Mouse (Mus musculus) E14TG2a.4 (cell line): ENCODE results near the gene Serpina3n.

ENCODE experiments used
- CTCF ChIP-seq: conservative IDR thresholded peaks from 2 replicates; pipeline ENCODE4 v1.5.1; 2014; ENCODE audit warnings: low read length
- NANOG ChIP-seq: IDR thresholded peaks from 2 replicates; pipeline ENCODE4 v1.6.1; 2014; ENCODE audit warnings: borderline replicate concordance, low read length, mixed read lengths
- POU5F1 ChIP-seq: IDR thresholded peaks from 2 replicates; pipeline ENCODE4 v1.6.1; 2014; ENCODE audit warnings: low read length, borderline replicate concordance

DNA sequence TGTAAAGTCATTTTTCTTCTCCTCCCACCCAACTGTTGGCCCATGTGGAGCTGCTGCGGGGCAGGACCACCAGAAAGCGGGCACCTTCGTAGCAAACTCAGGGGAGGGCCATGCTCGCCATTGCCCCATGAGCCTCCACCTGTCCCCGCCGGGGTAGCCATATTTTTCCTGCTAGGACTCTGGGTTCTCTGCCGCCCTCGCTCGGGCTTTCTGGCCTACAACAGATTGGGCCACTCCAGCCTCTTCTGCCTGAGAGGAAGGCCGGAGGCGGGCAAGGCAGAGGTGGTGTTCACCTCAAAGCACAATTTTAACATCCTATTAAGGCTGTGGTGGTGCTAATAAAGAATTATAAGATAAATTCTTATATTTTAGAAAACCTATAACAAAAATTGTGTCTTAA lies 26.7 kb upstream of the Serpina3n start:
- TF ChIP-seq CTCF: no peak
- no peak for TF ChIP-seq NANOG
- TF ChIP-seq POU5F1: no peak
